Mouse (Mus musculus): ENCODE measurements around the gene Ano1. TPM values are rescaled to one million over a fixed set of nuclear protein-coding genes. Genes with fewer than 3 reads are reported as not detected.

Gene Ano1
- total RNA-seq, 1 experiment = 9.1 TPM

DNA sequence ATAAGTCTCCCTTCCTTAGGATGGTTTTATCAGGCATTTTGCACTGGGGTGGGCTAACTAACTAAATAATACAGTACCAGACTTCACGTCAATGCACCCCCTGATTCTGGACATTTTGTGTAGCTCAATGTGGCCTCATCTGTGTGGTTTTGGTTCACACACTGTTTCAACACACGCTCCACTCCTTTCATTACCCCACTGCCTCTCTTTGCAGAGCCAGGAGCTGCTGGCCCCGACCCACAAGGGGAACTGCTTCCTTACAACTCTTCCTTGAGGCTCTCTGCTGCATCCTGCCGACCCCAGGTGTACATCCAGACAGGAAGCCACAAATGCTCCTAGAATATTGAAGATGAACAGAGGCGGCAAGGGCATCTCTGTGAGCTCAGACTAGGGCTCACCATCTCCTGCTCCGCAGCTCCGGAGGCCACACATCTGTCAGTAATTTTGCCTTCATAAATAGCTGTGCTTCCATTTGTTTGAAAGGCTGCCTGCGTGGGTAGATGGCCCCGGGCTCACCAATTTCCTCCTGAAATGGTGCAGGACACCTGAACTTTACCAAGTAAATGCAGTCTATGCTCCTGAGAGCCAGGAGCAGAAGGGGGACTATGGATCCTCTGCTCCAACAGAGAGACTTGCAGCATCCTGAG, 17.8 kb upstream of the Ano1 start:
- no peak overlapping the region for H3K27ac ChIP-seq (ENCODE audit: insufficient read depth, low read depth, low read length, poor library complexity, severe bottlenecking)
- TF ChIP-seq CHD2 (IDR thresholded peaks at IDR 0.05; ENCODE audit: low read depth, low read length) = no peak
- no peak for TF ChIP-seq ZNF384 (IDR thresholded peaks at IDR 0.05; ENCODE audit: low read depth, low read length)
- no peak for TF ChIP-seq ZC3H11A (IDR thresholded peaks at IDR 0.05; ENCODE audit: borderline replicate concordance, low read depth, low read length)
- no peak for TF ChIP-seq HCFC1 (IDR thresholded peaks at IDR 0.05; ENCODE audit: borderline replicate concordance, insufficient read depth, low read length)
- TF ChIP-seq MAFK (IDR thresholded peaks at IDR 0.05; ENCODE audit: insufficient read depth, low read depth, low read length) = no peak
- no peak overlapping the region for H3K9ac ChIP-seq (ENCODE audit: insufficient read depth, low read depth, low read length, poor library complexity, severe bottlenecking)
- H3K9me3 ChIP-seq (ENCODE audit: control insufficient read depth, insufficient read depth, low read depth, low read length) = no peaks in the 10 kb centered on the region
- H3K4me1 ChIP-seq (ENCODE audit: control insufficient read depth in 2 of 2, insufficient read depth in 2 of 2, low read length in 2 of 2, poor library complexity in 1 of 2) = no peaks in the 10 kb centered on the region
- H3K4me3 ChIP-seq (ENCODE audit: insufficient read depth in 1 of 2, low read depth in 1 of 2, low read length in 2 of 2, poor library complexity in 1 of 2, severe bottlenecking in 1 of 2) = no peak overlapping the region
- DNase-seq (ENCODE audit: low read depth, low spot score) = no peak
- in situ Hi-C loops (cut with MboI; ENCODE audit: low sequenced_read_pairs in 2 of 2, unreplicated experiment in 2 of 2) = loop anchor here (5.0 to 10.0 kb wide), 2 partner anchors 182 to 185 kb away; partner anchors contain the start of gene Fadd (in 1 of the 2)
- no peaks in the 10 kb centered on the region for H3K36me3 ChIP-seq (ENCODE audit: control insufficient read depth, insufficient read depth, low read length, poor library complexity, severe bottlenecking)

DNA sequence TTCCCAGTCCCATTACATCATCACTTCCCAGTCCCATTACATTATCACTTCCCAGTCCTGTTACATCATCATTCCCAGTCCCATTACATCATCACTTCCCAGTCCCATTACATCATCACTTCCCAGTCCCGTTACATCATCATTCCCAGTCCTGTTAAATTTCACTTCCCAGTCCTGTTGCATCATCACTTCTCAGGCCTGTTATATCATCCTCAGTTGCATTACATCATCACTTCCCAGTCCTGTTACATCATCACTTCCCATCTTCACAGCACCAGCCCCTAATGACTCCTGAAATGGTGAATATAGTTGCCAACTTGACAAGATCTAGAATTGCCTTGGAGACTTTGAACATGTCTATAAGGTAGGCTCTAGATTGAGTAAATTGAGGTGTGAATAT, 17.1 kb upstream of the Ano1 start:
- no peak overlapping the region for H3K9ac ChIP-seq (ENCODE audit: insufficient read depth, low read depth, low read length, poor library complexity, severe bottlenecking)
- H3K9me3 ChIP-seq (ENCODE audit: control insufficient read depth, insufficient read depth, low read depth, low read length) = no peaks in the 10 kb centered on the region
- no peaks in the 10 kb centered on the region for H3K4me1 ChIP-seq (ENCODE audit: control insufficient read depth in 2 of 2, insufficient read depth in 2 of 2, low read length in 2 of 2, poor library complexity in 1 of 2)
- H3K36me3 ChIP-seq (ENCODE audit: control insufficient read depth, insufficient read depth, low read length, poor library complexity, severe bottlenecking) = no peaks in the 10 kb centered on the region
- H3K27ac ChIP-seq (ENCODE audit: insufficient read depth, low read depth, low read length, poor library complexity, severe bottlenecking) = no peak overlapping the region
- TF ChIP-seq HCFC1 (IDR thresholded peaks at IDR 0.05; ENCODE audit: borderline replicate concordance, insufficient read depth, low read length) = no peak
- no peak for TF ChIP-seq MAFK (IDR thresholded peaks at IDR 0.05; ENCODE audit: insufficient read depth, low read depth, low read length)
- no peak for TF ChIP-seq ZNF384 (IDR thresholded peaks at IDR 0.05; ENCODE audit: low read depth, low read length)
- no peak for TF ChIP-seq CHD2 (IDR thresholded peaks at IDR 0.05; ENCODE audit: low read depth, low read length)
- no peak for TF ChIP-seq ZC3H11A (IDR thresholded peaks at IDR 0.05; ENCODE audit: borderline replicate concordance, low read depth, low read length)
- in situ Hi-C loops (cut with MboI; ENCODE audit: low sequenced_read_pairs in 2 of 2, unreplicated experiment in 2 of 2) = no loop called here
- no peak overlapping the region for H3K4me3 ChIP-seq (ENCODE audit: insufficient read depth in 1 of 2, low read depth in 1 of 2, low read length in 2 of 2, poor library complexity in 1 of 2, severe bottlenecking in 1 of 2)
- no peak for DNase-seq (ENCODE audit: low read depth, low spot score)

DNA sequence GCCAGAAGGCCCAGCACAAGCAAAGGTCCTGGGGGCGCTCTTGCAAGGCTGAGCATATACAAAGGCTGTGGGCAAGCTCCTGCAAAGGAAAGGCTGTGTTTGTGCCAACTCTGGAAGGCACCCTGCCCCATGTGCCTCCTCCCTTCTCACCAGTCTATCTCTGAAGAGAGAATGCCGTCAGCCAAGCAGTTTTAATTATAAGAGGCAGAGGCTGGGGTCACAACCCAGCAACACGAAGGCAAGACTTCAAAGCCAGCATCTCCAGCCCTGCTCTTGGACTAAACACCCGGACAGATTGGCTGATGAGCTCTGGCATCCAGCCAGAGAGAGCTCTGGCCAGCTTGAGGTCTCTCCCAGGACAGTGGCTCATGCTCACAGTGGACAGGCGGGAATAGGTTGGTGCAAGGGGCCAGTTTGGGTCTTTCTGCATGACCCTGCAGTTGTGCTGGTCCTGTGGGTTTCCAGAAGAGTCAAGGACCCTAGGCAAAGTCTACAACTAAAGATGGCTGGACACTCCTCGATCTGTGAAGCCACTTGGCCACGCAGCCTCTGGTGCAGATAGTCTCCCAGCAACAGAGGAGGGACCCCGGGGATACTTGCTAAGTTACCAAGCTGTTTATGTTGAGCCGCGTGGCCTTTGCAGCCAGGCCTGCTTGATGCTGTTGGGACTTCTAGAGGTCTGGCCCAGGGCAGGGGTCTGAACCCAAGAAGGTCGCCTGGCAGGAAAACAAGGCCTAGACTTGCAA, 12.9 kb upstream of the Ano1 start:
- H3K4me3 ChIP-seq (ENCODE audit: insufficient read depth in 1 of 2, low read depth in 1 of 2, low read length in 2 of 2, poor library complexity in 1 of 2, severe bottlenecking in 1 of 2) = no peak overlapping the region
- H3K27ac ChIP-seq (ENCODE audit: insufficient read depth, low read depth, low read length, poor library complexity, severe bottlenecking) = no peak overlapping the region
- no peak for DNase-seq (ENCODE audit: low read depth, low spot score)
- H3K9ac ChIP-seq (ENCODE audit: insufficient read depth, low read depth, low read length, poor library complexity, severe bottlenecking) = no peak overlapping the region
- H3K36me3 ChIP-seq (ENCODE audit: control insufficient read depth, insufficient read depth, low read length, poor library complexity, severe bottlenecking) = no peaks in the 10 kb centered on the region
- TF ChIP-seq ZC3H11A (IDR thresholded peaks at IDR 0.05; ENCODE audit: borderline replicate concordance, low read depth, low read length) = no peak
- TF ChIP-seq ZNF384 (IDR thresholded peaks at IDR 0.05; ENCODE audit: low read depth, low read length) = no peak
- TF ChIP-seq MAFK (IDR thresholded peaks at IDR 0.05; ENCODE audit: insufficient read depth, low read depth, low read length) = no peak
- TF ChIP-seq HCFC1 (IDR thresholded peaks at IDR 0.05; ENCODE audit: borderline replicate concordance, insufficient read depth, low read length) = no peak
- no peak for TF ChIP-seq CHD2 (IDR thresholded peaks at IDR 0.05; ENCODE audit: low read depth, low read length)
- H3K9me3 ChIP-seq (ENCODE audit: control insufficient read depth, insufficient read depth, low read depth, low read length) = no peaks in the 10 kb centered on the region
- in situ Hi-C loops (cut with MboI; ENCODE audit: low sequenced_read_pairs in 2 of 2, unreplicated experiment in 2 of 2) = no loop called here
- no peaks in the 10 kb centered on the region for H3K4me1 ChIP-seq (ENCODE audit: control insufficient read depth in 2 of 2, insufficient read depth in 2 of 2, low read length in 2 of 2, poor library complexity in 1 of 2)

DNA sequence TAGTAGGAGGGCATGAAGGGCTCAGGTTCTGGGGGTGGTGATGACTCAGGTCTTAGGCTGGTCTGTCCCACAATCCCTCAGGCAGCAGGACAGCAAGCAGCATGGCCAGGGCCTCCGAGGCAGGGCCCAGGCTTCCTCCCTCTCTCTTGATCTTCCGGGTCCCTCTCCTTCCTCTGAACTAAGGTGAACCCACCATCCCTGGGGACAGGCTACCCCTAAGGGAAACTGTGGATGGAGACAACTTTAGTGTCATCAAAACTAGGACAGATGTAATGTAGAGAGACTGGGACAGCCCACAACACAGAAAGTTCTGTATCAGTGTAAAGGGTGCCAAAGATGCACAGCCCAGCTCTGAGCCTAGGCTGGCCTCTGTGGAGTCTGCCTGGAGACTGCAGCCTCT, 12.2 kb upstream of the Ano1 start:
- no peak for DNase-seq (ENCODE audit: low read depth, low spot score)

More for the DNA sequence above, 12.2 kb upstream of the Ano1 start:
- H3K9me3 ChIP-seq (ENCODE audit: control insufficient read depth, insufficient read depth, low read depth, low read length) = no peaks in the 10 kb centered on the region
- no peak for TF ChIP-seq CHD2 (IDR thresholded peaks at IDR 0.05; ENCODE audit: low read depth, low read length)
- no peak for TF ChIP-seq ZNF384 (IDR thresholded peaks at IDR 0.05; ENCODE audit: low read depth, low read length)
- no peak for TF ChIP-seq MAFK (IDR thresholded peaks at IDR 0.05; ENCODE audit: insufficient read depth, low read depth, low read length)
- TF ChIP-seq HCFC1 (IDR thresholded peaks at IDR 0.05; ENCODE audit: borderline replicate concordance, insufficient read depth, low read length) = no peak
- TF ChIP-seq ZC3H11A (IDR thresholded peaks at IDR 0.05; ENCODE audit: borderline replicate concordance, low read depth, low read length) = no peak
- H3K4me1 ChIP-seq (ENCODE audit: control insufficient read depth in 2 of 2, insufficient read depth in 2 of 2, low read length in 2 of 2, poor library complexity in 1 of 2) = no peaks in the 10 kb centered on the region
- in situ Hi-C loops (cut with MboI; ENCODE audit: low sequenced_read_pairs in 2 of 2, unreplicated experiment in 2 of 2) = no loop called here
- no peaks in the 10 kb centered on the region for H3K36me3 ChIP-seq (ENCODE audit: control insufficient read depth, insufficient read depth, low read length, poor library complexity, severe bottlenecking)
- H3K9ac ChIP-seq (ENCODE audit: insufficient read depth, low read depth, low read length, poor library complexity, severe bottlenecking) = no peak overlapping the region
- no peak overlapping the region for H3K27ac ChIP-seq (ENCODE audit: insufficient read depth, low read depth, low read length, poor library complexity, severe bottlenecking)
- no peak overlapping the region for H3K4me3 ChIP-seq (ENCODE audit: insufficient read depth in 1 of 2, low read depth in 1 of 2, low read length in 2 of 2, poor library complexity in 1 of 2, severe bottlenecking in 1 of 2)
